Mouse (Mus musculus) frontal cortex, adult (tissue): Measurements from ENCODE around the gene Gm17324.
A peak's percentile ranks its signal among the peaks of the same experiment; 100 is the strongest.
"Not testable (repeated sequence)": the region's sequence is repeated elsewhere in the genome, so short reads cannot be mapped to it uniquely, and the experiment has no call there.

Experiments used
- ATAC-seq: cut with Nextera tagmentation; 2 replicates; pipeline ENCODE4 v1.9.2; 2017; ENCODE audit warnings: mild to moderate bottlenecking, moderate library complexity, mixed read lengths; ENCODE audit not compliant: low TSS enrichment

Gene Gm17324

DNA sequence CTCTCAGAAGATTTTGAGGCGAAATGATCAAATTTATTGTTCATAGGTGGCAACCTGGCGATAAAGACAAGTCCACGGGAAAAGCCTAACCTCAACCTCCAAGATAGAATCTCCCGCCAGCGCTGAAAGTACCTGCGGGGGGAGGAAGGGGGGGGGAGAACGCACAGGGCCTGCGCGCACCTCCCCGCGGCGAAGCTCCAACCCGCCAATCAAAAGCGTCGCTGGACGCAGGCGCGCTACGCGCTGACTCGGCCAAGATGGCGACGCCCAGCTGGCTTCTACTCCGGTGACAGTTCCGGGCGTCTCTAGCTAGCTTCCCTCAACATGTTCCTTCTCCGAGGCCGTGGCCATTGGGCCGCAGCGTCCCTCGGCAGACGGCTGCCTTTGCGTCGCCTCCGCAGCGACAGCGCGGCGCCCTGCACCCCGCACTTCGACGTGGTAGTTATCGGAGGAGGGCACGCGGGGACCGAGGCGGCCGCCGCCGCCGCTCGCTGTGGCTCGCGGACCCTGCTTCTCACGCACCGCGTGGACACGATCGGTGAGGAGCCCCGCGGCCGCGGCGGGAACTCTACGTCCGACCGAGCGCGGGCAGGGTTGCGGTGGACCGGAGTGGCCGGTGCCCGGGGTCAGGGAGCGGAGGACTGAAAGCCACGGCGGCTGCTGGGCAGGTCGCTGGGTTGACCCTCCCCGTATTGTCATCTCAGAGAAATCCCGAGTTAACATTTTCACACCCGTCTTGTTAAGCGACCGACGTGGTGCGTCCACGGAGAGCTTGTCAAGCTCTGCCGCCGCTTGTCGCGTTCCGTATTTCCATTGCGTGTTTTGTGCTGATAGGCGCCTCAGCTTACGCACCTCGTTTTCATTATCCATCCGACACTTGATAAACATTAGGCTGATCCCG is at the start of gene Gm17324, which contains the start of gene Mto1:
TSS of gene Gm17324 (minus strand) at position 814 of the 901 bp plus-strand sequence.
TSS of gene Mto1 (plus strand) at position 236 of the 901 bp plus-strand sequence.
- ATAC-seq: peak; percentile 96

DNA sequence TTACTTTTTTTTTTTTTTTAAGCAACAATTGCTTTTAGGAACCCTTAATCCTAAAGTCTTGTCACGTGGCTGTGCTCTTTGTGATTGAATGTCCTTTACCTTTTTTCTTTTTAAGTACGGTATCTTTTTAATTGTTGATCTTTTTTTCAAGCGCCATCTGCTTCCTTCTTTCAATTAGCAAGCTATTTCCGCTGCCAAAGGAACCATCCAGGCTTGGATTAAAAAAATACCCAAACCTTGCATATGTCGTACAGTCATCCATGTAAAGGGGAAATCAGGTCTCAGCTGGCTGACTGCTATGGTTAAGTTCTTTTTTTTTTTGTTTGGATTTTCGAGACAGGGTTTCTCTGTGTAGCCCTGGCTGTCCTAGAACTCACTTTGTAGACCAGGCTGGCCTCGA is 44.6 kb upstream of the Gm17324 start:
- ATAC-seq: no peak; the same call in 1 of the 2 replicates

GRCm38 (mm10) chr9:78492254-78492653 is 43.7 kb upstream of the Gm17324 start:
- ATAC-seq: no peak

GRCm38 (mm10) chr9:78491169-78491568 is 42.6 kb upstream of the Gm17324 start:
- ATAC-seq: no peak

DNA sequence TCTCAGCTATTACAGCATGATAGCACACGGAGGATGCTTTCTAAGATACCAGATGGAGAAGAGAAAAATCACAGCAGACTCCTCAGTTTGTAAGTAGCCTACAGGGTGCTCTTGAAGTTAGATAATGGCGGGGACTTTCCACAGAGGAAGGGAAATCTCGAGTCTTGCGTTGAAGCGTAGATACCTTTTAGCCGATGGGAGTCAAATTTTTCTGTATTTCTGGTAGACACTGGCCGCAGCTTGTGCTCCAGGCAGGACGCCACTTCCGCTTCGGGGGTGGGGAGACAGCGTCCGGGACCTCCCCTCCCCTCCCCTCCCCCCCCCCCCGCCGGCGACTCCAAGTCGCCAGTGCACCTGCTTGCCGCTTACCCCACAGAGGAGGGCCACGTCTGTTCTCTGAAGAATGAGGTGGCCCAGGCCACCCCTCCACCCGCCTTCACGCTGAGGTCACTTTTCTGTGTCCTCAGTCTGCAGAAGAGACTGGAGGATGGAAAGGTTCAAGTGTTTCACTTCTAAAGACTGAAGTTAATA is 40.4 kb upstream of the Gm17324 start, which contains the start of gene Eef1a1:
TSS of gene Eef1a1 (minus strand) at position 262 of the 531 bp plus-strand sequence.
- peak; percentile 86 for ATAC-seq

DNA sequence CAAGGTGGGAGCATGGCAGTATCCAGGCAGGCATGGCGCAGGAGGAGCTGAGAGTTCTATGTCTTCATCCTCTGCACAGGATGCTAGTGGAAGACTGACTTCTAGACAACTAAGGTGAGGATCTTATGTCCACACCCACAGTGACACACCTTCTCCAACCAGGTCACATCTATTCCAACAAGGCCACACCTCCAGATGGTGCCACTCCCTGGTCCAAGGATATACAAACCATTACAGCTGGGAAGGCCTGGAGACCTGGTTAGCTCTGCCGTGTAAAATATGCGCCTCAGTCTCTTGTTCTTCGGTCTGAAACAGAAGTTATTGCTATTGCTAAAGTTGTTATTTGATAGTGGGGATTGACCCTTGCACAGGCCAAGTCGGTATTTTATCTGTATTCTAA is 39.4 kb upstream of the Gm17324 start:
- ATAC-seq: not testable (repeated sequence)

DNA sequence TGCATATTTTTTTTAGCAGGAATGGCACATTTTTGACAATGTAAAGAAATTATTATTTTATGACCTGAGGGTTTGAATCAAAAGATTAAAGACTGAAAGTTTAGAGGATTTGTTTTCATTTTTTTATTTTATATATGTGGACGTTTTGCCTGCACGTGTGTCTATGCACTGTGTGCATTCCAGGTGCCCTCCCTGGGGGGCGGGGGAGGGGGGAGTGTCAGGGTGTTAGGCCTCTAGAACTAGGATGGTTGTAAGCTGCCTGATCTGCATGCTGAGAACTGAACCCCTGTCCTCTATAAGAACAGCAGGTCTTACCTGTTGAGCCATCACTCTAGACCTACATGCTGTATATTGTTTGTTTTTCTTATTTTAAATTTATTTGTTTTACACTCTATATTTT is 36.1 kb upstream of the Gm17324 start:
- ATAC-seq: no peak

- ATAC-seq: peak; percentile 5
These were observed 33.8 kb upstream of the Gm17324 start for GRCm38 (mm10) chr9:78482386-78482785.

GRCm38 (mm10) chr9:78481423-78482331 is 33.1 kb upstream of the Gm17324 start:
- ATAC-seq: peak; percentile 87

- peak; percentile 60 for ATAC-seq
These were observed 32.2 kb upstream of the Gm17324 start for GRCm38 (mm10) chr9:78480706-78481358.

- not testable (repeated sequence) for ATAC-seq
These were observed 31.6 kb upstream of the Gm17324 start for GRCm38 (mm10) chr9:78480227-78480626.

DNA sequence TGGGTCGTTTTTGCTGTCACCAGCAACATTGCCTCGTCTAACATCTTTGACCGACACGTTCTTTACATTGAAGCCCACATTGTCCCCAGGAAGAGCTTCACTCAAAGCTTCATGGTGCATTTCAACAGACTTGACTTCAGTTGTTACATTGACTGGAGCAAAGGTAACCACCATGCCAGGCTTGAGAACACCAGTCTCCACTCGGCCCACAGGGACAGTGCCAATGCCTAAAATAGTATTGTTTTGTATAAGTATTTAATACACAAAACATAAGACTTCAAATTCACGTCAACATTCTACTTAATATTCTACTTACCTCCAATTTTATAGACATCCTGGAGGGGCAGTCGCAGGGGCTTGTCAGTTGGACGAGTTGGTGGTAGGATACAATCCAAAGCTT is 30.7 kb upstream of the Gm17324 start:
- ATAC-seq: not testable (repeated sequence)

GRCm38 (mm10) chr9:78478009-78478605 is 29.5 kb upstream of the Gm17324 start:
- ATAC-seq: not testable (repeated sequence)

- ATAC-seq: no peak
These were observed 28.5 kb upstream of the Gm17324 start for GRCm38 (mm10) chr9:78477021-78477551.

GRCm38 (mm10) chr9:78476531-78477020 is 28.0 kb upstream of the Gm17324 start:
- ATAC-seq: no peak

DNA sequence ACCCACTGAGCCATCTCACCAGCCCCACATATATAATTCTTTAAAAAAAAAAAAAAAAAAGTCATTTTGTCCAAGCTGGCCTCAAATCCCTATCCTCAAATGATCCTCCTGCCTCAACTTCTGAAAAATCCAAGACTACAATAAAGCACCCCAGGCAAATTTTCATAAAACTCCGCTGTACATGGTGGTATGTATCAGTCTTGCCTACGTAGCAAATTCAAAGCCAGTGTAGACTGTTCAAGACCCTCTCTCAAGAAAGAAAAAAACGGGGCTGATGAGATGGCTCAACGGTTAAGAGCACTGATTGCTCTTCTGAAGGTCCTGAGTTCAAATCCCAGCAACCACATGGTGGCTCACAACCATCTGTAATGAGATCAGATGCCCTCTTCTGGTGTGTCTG is 27.3 kb upstream of the Gm17324 start:
- ATAC-seq: no peak

GRCm38 (mm10) chr9:78475383-78475780 is 26.8 kb upstream of the Gm17324 start:
- ATAC-seq: no peak

GRCm38 (mm10) chr9:78474771-78475382 is 26.3 kb upstream of the Gm17324 start:
- no peak for ATAC-seq

- no peak for ATAC-seq
These were observed 25.7 kb upstream of the Gm17324 start for GRCm38 (mm10) chr9:78474270-78474669.

DNA sequence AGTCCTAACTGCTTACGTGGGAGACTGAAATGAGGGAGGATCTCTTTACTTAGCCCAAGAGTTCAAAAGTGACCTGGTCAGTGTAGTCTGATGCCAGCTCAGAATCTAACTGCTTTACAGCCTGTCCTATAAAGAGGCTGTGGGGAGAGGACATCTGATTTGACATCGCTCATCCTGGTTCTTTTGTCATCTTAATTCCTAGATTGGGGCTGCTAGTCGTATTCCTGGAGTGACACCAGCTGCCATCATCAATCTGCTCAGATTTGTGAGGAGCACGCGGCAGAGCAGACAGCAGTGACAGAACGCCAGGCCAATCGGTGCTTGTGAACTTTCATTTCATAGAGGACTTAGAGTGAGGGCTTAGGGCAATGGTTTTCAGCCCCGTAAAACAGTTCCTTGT is 25.0 kb upstream of the Gm17324 start:
- no peak for ATAC-seq
